Mouse (Mus musculus) hindbrain, postnatal 0 days (tissue): Measurements from ENCODE around the gene Nprl3. TPM values are rescaled to one million over a fixed set of nuclear protein-coding genes. Genes with fewer than 3 reads are reported as not detected.
A peak's percentile ranks its signal among the peaks of the same experiment; 100 is the strongest.

Experiments
- ATAC-seq: fragments of 200-750 bp; cut with Nextera tagmentation; 2 replicates; pipeline ENCODE4 v1.8.0; 2017; ENCODE audit warnings: mild to moderate bottlenecking, moderate TSS enrichment, moderate library complexity
- DNase-seq: peaks from one replicate; pipeline ENCODE4 v3.0.0-alpha.2; 2015; ENCODE audit warnings: low spot score
- H3K27ac ChIP-seq: fragments of 300-500 bp; sonication (generic); 2 replicates; pipeline ENCODE4 v1.5.1; 2014; ENCODE audit warnings: mild to moderate bottlenecking
- H3K27me3 ChIP-seq: fragments of 300-500 bp; sonication (generic); 2 replicates; pipeline ENCODE4 v1.6.1; 2014; ENCODE audit warnings: low read length, mixed read lengths; ENCODE audit not compliant: insufficient read depth
- H3K36me3 ChIP-seq: fragments of 300-500 bp; sonication (generic); 2 replicates; pipeline ENCODE4 v1.6.1; 2014; ENCODE audit warnings: low read length, mixed read lengths; ENCODE audit not compliant: insufficient read depth
- H3K4me1 ChIP-seq: fragments of 300-500 bp; sonication (generic); 2 replicates; pipeline ENCODE4 v1.6.1; 2014; ENCODE audit warnings: antibody characterized with exemption, low read length, mixed read lengths; ENCODE audit not compliant: insufficient read depth
- H3K4me2 ChIP-seq: fragments of 300-500 bp; sonication (generic); 2 replicates; pipeline ENCODE4 v1.6.1; 2014; ENCODE audit warnings: low read depth, mild to moderate bottlenecking, low read length, moderate library complexity, mixed read lengths
- H3K4me3 ChIP-seq: fragments of 300-500 bp; sonication (generic); 2 replicates; pipeline ENCODE4 v1.5.1; 2014; ENCODE audit warnings: low read length
- H3K9ac ChIP-seq: fragments of 300-500 bp; sonication (generic); replicated peaks from 2 replicates; pipeline ENCODE4 v1.6.1; 2014; ENCODE audit warnings: mild to moderate bottlenecking, low read length, moderate library complexity, mixed read lengths
- H3K9me3 ChIP-seq: fragments of 300-500 bp; sonication (generic); 2 replicates; pipeline ENCODE4 v1.6.1; 2016; ENCODE audit warnings: low read length, mixed read lengths
- CTCF ChIP-seq: IDR thresholded peaks from 2 replicates; pipeline ENCODE4 v1.5.1; 2016; ENCODE audit warnings: antibody characterized with exemption, control low read depth, low read depth
- WGBS: fragments of 180-500 bp; shearing (Covaris S2); extraction: QIAGEN DNeasy Blood & Tissue Kit; methylation state at CpG from one replicate; pipeline ENCODE4 v1.1.7; 2014; 5-methylcytosine and 5-hydroxymethylcytosine counted together
- polyA plus RNA-seq: library from polyadenylated mRNA; unstranded; fragments of >200 nt; fragmentation: Nextera tagmentation; extraction: Ambion mirVana; gene quantifications from 2 replicates; pipeline ENCODE4 v1.2.1, GENCODE M21; 2015
- total RNA-seq: library from RNA; depleted of rRNA; stranded (reverse); fragments of >200 nt; gene quantifications from 2 replicates; pipeline ENCODE4 v1.2.3, GENCODE M21; 2014; rRNA removed

The Nprl3 gene
- total RNA-seq (38.4 and 53.0 TPM in 2 replicates), polyA plus RNA-seq (39.2 and 39.8 TPM in 2 replicates)

DNA sequence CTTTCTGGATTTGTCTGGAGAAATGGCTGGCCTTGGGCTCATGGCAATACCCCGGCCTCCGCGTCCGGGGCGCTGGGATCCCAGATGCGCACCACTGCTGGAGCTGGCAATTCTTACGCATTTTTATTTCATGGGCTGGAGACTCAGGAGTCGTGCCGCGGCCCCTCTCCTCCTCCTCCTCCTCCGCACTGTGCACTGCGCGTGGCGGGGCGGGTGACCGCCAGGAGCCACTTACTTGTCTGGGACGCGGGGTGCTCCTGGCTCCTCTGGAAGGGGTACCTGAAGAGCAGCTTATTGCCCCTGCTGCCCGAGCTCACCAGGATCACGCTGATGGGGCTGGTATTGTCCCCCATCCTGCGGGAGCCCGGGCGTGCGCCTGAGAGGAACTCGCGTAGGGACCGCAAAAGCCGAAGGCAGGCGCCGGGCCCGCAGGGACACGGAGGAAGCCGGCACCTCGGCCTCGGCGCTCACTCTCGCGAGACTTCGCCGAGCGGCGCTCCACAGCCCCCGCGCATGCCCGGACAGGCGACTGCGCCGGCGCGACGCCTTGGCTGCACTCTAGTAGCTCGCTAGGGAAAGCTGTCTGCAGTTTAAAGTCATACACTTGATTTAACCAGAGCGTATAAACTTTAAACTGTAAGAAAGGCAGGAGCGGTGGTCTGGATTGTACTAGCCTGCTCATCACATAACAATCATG lies at the start of gene Nprl3:
Gene Nprl3, minus strand, starts transcription at position 520 of the 697 bp plus-strand sequence.
- Histone ChIP-seq H3K27me3 (no peaks in the 10 kb centered on the region), H3K9ac (peak within 1 kb of the TSS; percentile 96), H3K4me3 (peak within 1 kb of the TSS; percentile 83), H3K36me3 (no peaks in the 10 kb centered on the region), H3K9me3 (no peaks in the 10 kb centered on the region), H3K27ac (peak within 1 kb of the TSS; percentile 95), H3K4me1 (peaks cover 8% of the 10 kb centered on the region), H3K4me2 (peak within 1 kb of the TSS; percentile 77)
- no peak for TF ChIP-seq CTCF
- ATAC-seq (peak; percentile 99), DNase-seq (peak; percentile 98)
- under 1% methylated on average over 54 of the region's 54 CpGs for WGBS

- Histone ChIP-seq H3K27me3 (no peaks in the 10 kb centered on the region), H3K27ac (no peak overlapping the region), H3K36me3 (no peaks in the 10 kb centered on the region), H3K4me1 (no peaks in the 10 kb centered on the region), H3K4me2 (no peak overlapping the region), H3K9ac (no peak overlapping the region), H3K4me3 (no peak overlapping the region), H3K9me3 (no peaks in the 10 kb centered on the region)
- ATAC-seq (no peak), DNase-seq (no peak)
- TF ChIP-seq CTCF: no peak
- WGBS: 92% methylated on average over 3 of the region's 3 CpGs
These were observed 48.5 kb upstream of the Nprl3 start for GRCm38 (mm10) chr11:32316009-32316408.

GRCm38 (mm10) chr11:32309928-32310327 lies 42.4 kb upstream of the Nprl3 start:
- no peak for TF ChIP-seq CTCF
- no peaks in the 10 kb centered on the region for H3K27me3 ChIP-seq
- no peak overlapping the region for H3K27ac ChIP-seq
- DNase-seq: no peak
- no peak overlapping the region for H3K4me3 ChIP-seq
- H3K4me1 ChIP-seq: no peaks in the 10 kb centered on the region
- H3K9ac ChIP-seq: no peak overlapping the region
- no peak overlapping the region for H3K4me2 ChIP-seq
- no peaks in the 10 kb centered on the region for H3K36me3 ChIP-seq
- no peak for ATAC-seq
- 69% methylated on average over 3 of the region's 3 CpGs for WGBS
- H3K9me3 ChIP-seq: no peaks in the 10 kb centered on the region

DNA sequence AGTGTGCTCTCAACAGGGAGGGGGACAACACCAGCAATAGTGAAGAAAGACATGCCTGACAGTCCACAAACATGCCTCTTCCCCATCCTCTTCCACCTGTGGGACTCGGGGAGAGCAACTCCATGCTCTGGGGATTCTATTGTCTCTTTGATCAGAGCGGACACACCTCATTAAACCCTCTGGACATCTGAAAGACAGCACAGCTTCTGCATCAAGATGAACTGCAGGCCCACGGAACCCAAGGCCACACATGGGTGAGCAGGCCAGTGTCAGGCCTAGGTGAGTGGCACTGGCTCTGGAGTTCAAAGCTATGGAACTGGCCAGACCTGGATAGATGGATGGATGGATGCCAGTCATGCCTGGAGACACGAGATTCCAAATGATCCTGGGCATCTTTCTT lies 41.9 kb upstream of the Nprl3 start:
- Histone ChIP-seq H3K4me2 (no peak overlapping the region), H3K27me3 (no peaks in the 10 kb centered on the region), H3K36me3 (no peaks in the 10 kb centered on the region), H3K9me3 (no peaks in the 10 kb centered on the region), H3K27ac (no peak overlapping the region), H3K4me3 (no peak overlapping the region), H3K4me1 (no peaks in the 10 kb centered on the region), H3K9ac (no peak overlapping the region)
- DNase-seq (no peak), ATAC-seq (no peak)
- TF ChIP-seq CTCF: no peak
- 37% methylated on average over 4 of the region's 4 CpGs for WGBS

DNA sequence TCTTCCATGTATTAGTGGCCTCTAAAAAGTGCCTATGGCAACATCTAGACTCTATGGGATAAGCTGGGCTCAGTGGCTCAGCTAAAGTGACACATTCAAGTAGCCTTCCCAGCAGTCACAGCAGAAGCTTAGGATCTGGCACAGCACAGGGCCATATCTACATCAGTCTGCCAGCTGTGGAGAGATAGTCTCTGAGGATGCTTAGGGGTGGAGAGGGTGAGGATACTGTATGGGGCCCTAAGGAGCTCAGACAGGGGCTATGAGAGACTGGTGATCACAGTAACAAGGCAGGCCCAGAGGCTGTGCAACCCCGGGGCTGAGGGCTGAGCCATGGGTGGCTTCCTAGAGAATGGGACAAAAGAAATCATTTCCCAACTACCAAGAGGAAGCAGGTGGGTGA lies 39.5 kb upstream of the Nprl3 start:
- no peaks in the 10 kb centered on the region for H3K36me3 ChIP-seq
- no peak for TF ChIP-seq CTCF
- H3K27ac ChIP-seq: no peak overlapping the region
- ATAC-seq: no peak
- no peaks in the 10 kb centered on the region for H3K4me1 ChIP-seq
- H3K9me3 ChIP-seq: no peaks in the 10 kb centered on the region
- H3K27me3 ChIP-seq: no peaks in the 10 kb centered on the region
- H3K4me3 ChIP-seq: no peak overlapping the region
- H3K9ac ChIP-seq: no peak overlapping the region
- 76% methylated on average over 1 of the region's 1 CpGs for WGBS
- DNase-seq: no peak
- no peak overlapping the region for H3K4me2 ChIP-seq

- Histone ChIP-seq H3K27ac (peak overlapping the region; percentile 27; the same call in 1 of the 2 replicates), H3K9ac (no peak overlapping the region), H3K36me3 (no peaks in the 10 kb centered on the region), H3K27me3 (no peaks in the 10 kb centered on the region), H3K4me2 (no peak overlapping the region), H3K9me3 (no peaks in the 10 kb centered on the region), H3K4me1 (no peaks in the 10 kb centered on the region), H3K4me3 (no peak overlapping the region)
- no peak for ATAC-seq
- TF ChIP-seq CTCF: no peak
- no peak for DNase-seq
- 86% methylated on average over 1 of the region's 1 CpGs for WGBS
These were observed 35.9 kb upstream of the Nprl3 start for GRCm38 (mm10) chr11:32303455-32303854.

- DNase-seq (peak; percentile 52), ATAC-seq (no peak)
- WGBS: 38% methylated on average over 2 of the region's 2 CpGs
These were observed 35.4 kb upstream of the Nprl3 start for GRCm38 (mm10) chr11:32302824-32303419.

More at GRCm38 (mm10) chr11:32302824-32303419, 35.4 kb upstream of the Nprl3 start:
- H3K27me3 ChIP-seq: no peaks in the 10 kb centered on the region
- H3K4me1 ChIP-seq: no peaks in the 10 kb centered on the region
- H3K4me3 ChIP-seq: no peak overlapping the region
- TF ChIP-seq CTCF: no peak
- peak overlapping the region; percentile 27; the same call in 1 of the 2 replicates for H3K27ac ChIP-seq
- H3K4me2 ChIP-seq: no peak overlapping the region
- no peaks in the 10 kb centered on the region for H3K9me3 ChIP-seq
- H3K36me3 ChIP-seq: no peaks in the 10 kb centered on the region
- H3K9ac ChIP-seq: no peak overlapping the region
